Mouse (Mus musculus): ENCODE measurements around the gene Vmn1r91. TPM values are rescaled to one million over a fixed set of nuclear protein-coding genes. Genes with fewer than 3 reads are reported as not detected.
"Not testable (repeated sequence)": the region's sequence is repeated elsewhere in the genome, so short reads cannot be mapped to it uniquely, and the experiment has no call there.

Gene Vmn1r91
- not detected for total RNA-seq (2021)
- long read RNA-seq, experiment 1 = 0 reads
- long read RNA-seq, experiment 2 = 0 reads

- H3K27ac ChIP-seq; intact Hi-C loops (cut with DNase I); H3K4me3 ChIP-seq; DNase-seq (ENCODE audit: extremely low spot score in 1 of 2, low spot score in 2 of 2): not testable (repeated sequence)
These were observed at the start of gene Vmn1r91 for GRCm38 (mm10) chr7:20099380-20099779. TSS of gene Vmn1r91 (plus strand) at chr7:20099680.

GRCm38 (mm10) chr7:20064100-20064499 lies 35.4 kb upstream of the Vmn1r91 start:
- intact Hi-C loops (cut with DNase I); H3K4me3 ChIP-seq; H3K27ac ChIP-seq; DNase-seq (ENCODE audit: extremely low spot score in 1 of 2, low spot score in 2 of 2): not testable (repeated sequence)

GRCm38 (mm10) chr7:20078118-20078517 lies 21.4 kb upstream of the Vmn1r91 start:
- intact Hi-C loops (cut with DNase I); H3K4me3 ChIP-seq; H3K27ac ChIP-seq; DNase-seq (ENCODE audit: extremely low spot score in 1 of 2, low spot score in 2 of 2): not testable (repeated sequence)

DNA sequence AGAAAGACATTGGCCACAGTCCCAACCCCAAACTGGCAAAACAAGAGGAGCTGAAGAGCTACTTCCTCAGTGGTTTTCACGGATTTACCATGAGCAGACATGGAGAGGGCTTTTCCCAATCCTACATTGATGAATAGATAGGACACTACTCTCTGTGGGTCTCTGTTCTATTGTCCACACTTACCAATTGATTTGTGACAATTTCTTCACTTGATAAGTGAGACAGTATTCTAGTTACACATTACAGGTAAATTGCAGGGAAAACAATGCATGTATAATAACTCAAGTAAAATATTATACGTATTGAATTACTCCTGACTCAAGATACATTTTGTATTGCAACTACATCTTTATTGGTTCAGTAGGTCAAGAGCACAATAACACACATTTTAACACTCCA lies 23.0 kb downstream of the Vmn1r91 start, which contains the start of gene Gm16442:
TSS of gene Gm16442 (minus strand) at position 101 of the 400 bp plus-strand sequence.
- DNase-seq (ENCODE audit: extremely low spot score in 1 of 2, low spot score in 2 of 2); H3K27ac ChIP-seq; H3K4me3 ChIP-seq; intact Hi-C loops (cut with DNase I): not testable (repeated sequence)

- intact Hi-C loops (cut with DNase I); H3K27ac ChIP-seq; H3K4me3 ChIP-seq; DNase-seq (ENCODE audit: extremely low spot score in 1 of 2, low spot score in 2 of 2): not testable (repeated sequence)
These were observed 39.5 kb downstream of the Vmn1r91 start, which contains the start of gene Vmn1r93 for GRCm38 (mm10) chr7:20138988-20139387. TSS of gene Vmn1r93 (minus strand) at chr7:20139088.

Other genes with a start within 250 kb of the Vmn1r91 start
- gene Gm19345, start 247.7 kb upstream of the Vmn1r91 start, total RNA-seq (2021) = 1 to 10 TPM; 1.7 to 2.2 TPM
- not detected for gene Ceacam16, start 238.4 kb upstream of the Vmn1r91 start, total RNA-seq (2021)
- gene Ceacam19, start 211.7 kb upstream of the Vmn1r91 start, total RNA-seq (2021) = not detected
- gene Pvr, start 178.5 kb upstream of the Vmn1r91 start, total RNA-seq (2021) = 10 to 100 TPM; 14.6 to 14.8 TPM
- gene Igsf23, start 148.9 kb upstream of the Vmn1r91 start, total RNA-seq (2021) = not detected
- gene Ceacam20, start 134.3 kb upstream of the Vmn1r91 start, total RNA-seq (2021) = not detected
- gene Nlrp9b, start 108.2 kb upstream of the Vmn1r91 start, total RNA-seq (2021) = not detected
- gene Gm16442, start 22.9 kb downstream of the Vmn1r91 start, total RNA-seq (2021) = not detected
- gene Vmn1r93, start 39.4 kb downstream of the Vmn1r91 start, total RNA-seq (2021) = not detected
- not detected for gene Vmn1r94, start 68.7 kb downstream of the Vmn1r91 start, total RNA-seq (2021)
- gene Vmn1r95, start 94.0 kb downstream of the Vmn1r91 start, total RNA-seq (2021) = not detected
- not detected for gene Gm6164, start 105.9 kb downstream of the Vmn1r91 start, total RNA-seq (2021)
- gene Gm4498, start 134.1 kb downstream of the Vmn1r91 start, total RNA-seq (2021) = not detected
- gene Gm5890, start 163.2 kb downstream of the Vmn1r91 start, total RNA-seq (2021) = not detected
- gene Gm4133, start 234.4 kb downstream of the Vmn1r91 start, total RNA-seq (2021) = not detected

All from left cerebral cortex, adult 2 months (tissue).